In genomic region chr12:73888003-73888783, GRCm38 (mm10) we compare ENCODE assay signal across 32 mouse cellular contexts. TPM values are rescaled to one million over a fixed set of nuclear protein-coding genes. Genes with fewer than 3 reads are reported as not detected.
A peak's percentile ranks its signal among the peaks of the same experiment; 100 is the strongest.
DNase-seq lines count a peak whose midpoint lies in the region; ATAC-seq and TF ChIP-seq lines count a peak whose summit lies in the region.
"Had no signal": no experiment of that assay in that cellular context is flagged by ENCODE, and none has a peak within 500 bp of the region (broad histone marks: within the 10 kb centered on the region; RNA-seq: fewer than 3 reads in every experiment).

No protein-coding gene starts in this region.

- TF ChIP-seq CTCF in cerebellum, adult 2 months (IDR thresholded peaks at IDR 0.05; ENCODE audit: borderline replicate concordance, insufficient read depth, low read depth, low read length), result no peak

- no peak overlapping the region for H3K4me3 ChIP-seq in cerebellum, adult 2 months (replicated peaks; ENCODE audit: insufficient read depth, low read depth, low read length)
- H3K4me3 ChIP-seq: embryonic facial prominence, embryonic 13.5 days; erythroblast, embryonic 14.5 days; forebrain, embryonic 12.5 days; kidney, embryonic 15.5 days; left cerebral cortex, adult 2 months; limb, embryonic 12.5 days; midbrain, embryonic 15.5 days; stomach, embryonic 15.5 days had no signal

- peaks cover 6% of the 10 kb centered on the region; the same call in 1 of the 2 replicates for H3K4me1 ChIP-seq in cerebellum, adult 2 months (ENCODE audit: control insufficient read depth, insufficient read depth, low read length)
- H3K4me1 ChIP-seq: forebrain, embryonic 12.5 days; midbrain, embryonic 15.5 days; stomach, embryonic 15.5 days had no signal

- no peaks in the 10 kb centered on the region for H3K27me3 ChIP-seq in cerebellum, adult 2 months (ENCODE audit: control insufficient read depth, insufficient read depth, low read length)
- H3K27me3 ChIP-seq: embryonic facial prominence, embryonic 13.5 days; kidney, embryonic 15.5 days; limb, embryonic 12.5 days; midbrain, embryonic 15.5 days; stomach, embryonic 15.5 days had no signal

- TF ChIP-seq POLR2A in cerebellum, adult 2 months (IDR thresholded peaks at IDR 0.05; ENCODE audit: borderline replicate concordance, insufficient read depth, low read length), result no peak

- WGBS in cerebellum, adult 2 months, result 86% methylated on average over 8 of the region's 8 CpGs

- H3K27ac ChIP-seq in cerebellum, adult 2 months (ENCODE audit: insufficient read depth, low read length), result no peak overlapping the region
- H3K27ac ChIP-seq: embryonic facial prominence, embryonic 13.5 days; forebrain, embryonic 12.5 days; hindbrain, embryonic 14.5 days; kidney, embryonic 15.5 days; left cerebral cortex, adult 2 months; limb, embryonic 12.5 days; midbrain, embryonic 15.5 days; stomach, embryonic 15.5 days had no signal

- ATAC-seq in erythroid progenitor cell, adult 5-6 weeks (replicated peaks; ENCODE audit: low FRiP score, poor library complexity, severe bottlenecking), result no peak
- ATAC-seq in erythroblast, adult 5-6 weeks (replicated peaks; ENCODE audit: low FRiP score, poor library complexity, severe bottlenecking), result no peak
- ATAC-seq: forebrain, postnatal 0 days; liver, postnatal 0 days; midbrain, embryonic 15.5 days had no signal

- DNase-seq in heart, adult 11 months, result peak; percentile 18
- DNase-seq in heart, adult 18-20 months, result no peak
- DNase-seq in lung, postnatal 36 days, result peak; percentile 54
- no peak for DNase-seq in lung, postnatal 14 days
- peak; percentile 37 for DNase-seq in T-cell, adult 2 months (ENCODE audit: low spot score)
- no peak for DNase-seq in cerebellum, adult 2 months
- DNase-seq: adrenal gland, postnatal 14 days; cerebellum, adult 11-12 months; cerebellum, postnatal 10 days; forebrain, postnatal 0 days; gastrocnemius, postnatal 10 days; heart, postnatal 36 days; kidney, adult 18-20 months; kidney, postnatal 25 days; liver, postnatal 0 days; right cerebral cortex, postnatal 25 days had no signal

RNA-seq across cellular contexts. Expression of gene Hif1a, which starts 13.0 kb away (rescaled TPM):
- total RNA-seq in heart, adult 18-20 months (2021), result 10 to 100 TPM; 39.5 to 43.2 TPM
- 13.3 and 21.8 TPM in 2 replicates for total RNA-seq in erythroid progenitor cell, adult 5-6 weeks (2015; ENCODE audit: low replicate concordance)
- total RNA-seq in erythroid progenitor cell, adult 5-6 weeks (2017; ENCODE audit: low replicate concordance), result 14.8 and 23.3 TPM in 2 replicates
- total RNA-seq in erythroblast, adult 5-6 weeks (2015; ENCODE audit: low replicate concordance), result 14.2 and 17.9 TPM in 2 replicates
- total RNA-seq in erythroblast, adult 5-6 weeks (2017; ENCODE audit: low replicate concordance), result 14.1 and 15.4 TPM in 2 replicates
- polyA plus RNA-seq in cerebellum, adult 2 months (2012; rRNA removed), result 72.6 and 79.9 TPM in 2 replicates

RNA-seq across cellular contexts. Expression of gene Gm49321, which starts 49.3 kb away (rescaled TPM):
- total RNA-seq in heart, adult 18-20 months (2021), result 1 to 10 TPM; 6.0 to 6.5 TPM
- not detected in 2 replicates for total RNA-seq in erythroid progenitor cell, adult 5-6 weeks (2015; ENCODE audit: low replicate concordance)
- total RNA-seq in erythroid progenitor cell, adult 5-6 weeks (2017; ENCODE audit: low replicate concordance), result not detected in 2 replicates
- total RNA-seq in erythroblast, adult 5-6 weeks (2015; ENCODE audit: low replicate concordance), result not detected in 2 replicates
- total RNA-seq in erythroblast, adult 5-6 weeks (2017; ENCODE audit: low replicate concordance), result not detected in 2 replicates
- not detected in 2 replicates for polyA plus RNA-seq in cerebellum, adult 2 months (2012; rRNA removed)
- total RNA-seq: common myeloid progenitor, adult 5-6 weeks; forebrain, postnatal 0 days; liver, adult 2 months; neutrophil, adult 5-6 weeks had no signal
- polyA plus RNA-seq: erythroblast, embryonic 14.5 days; gonadal fat pad, adult 2 months; liver, adult 2 months; urinary bladder, adult 2 months had no signal

Comparison
In these comparisons a context has a peak if more than half of its experiments do, and no peak if none do; other contexts are left out.
1. DNase-seq: peak in heart, adult 11 months (single experiment), lung, postnatal 36 days (single experiment) and T-cell, adult 2 months (single experiment); none in heart, adult 18-20 months (0 of 2), lung, postnatal 14 days (single experiment) and cerebellum, adult 2 months (0 of 2).